ENCODE assay signal across 15 mouse cellular contexts in genomic region chr2:180020091-180020661, GRCm38 (mm10). TPM values are rescaled to one million over a fixed set of nuclear protein-coding genes. Genes with fewer than 3 reads are reported as not detected.
DNase-seq lines count a peak whose midpoint lies in the region; ATAC-seq lines count a peak whose summit lies in the region.
"Had no signal": no experiment of that assay in that cellular context is flagged by ENCODE, and none has a peak within 500 bp of the region (broad histone marks: within the 10 kb centered on the region; RNA-seq: fewer than 3 reads in every experiment).

No protein-coding gene starts in this region.

- DNase-seq in heart, adult 11 months = peak; percentile 88
- no peak for DNase-seq in heart, postnatal 14 days
- peak; percentile 92 for DNase-seq in brain, adult 2 months (ENCODE audit: low read depth, low spot score)
- DNase-seq in cerebellum, adult 11 months = peak; percentile 65
- DNase-seq in cerebellum, postnatal 10 days = peak; percentile 69 to 76
- DNase-seq in adrenal gland, postnatal 10 days = no peak
- DNase-seq: adrenal gland, adult 2 months; kidney, adult 2 months; kidney, postnatal 36 days; liver, embryonic 13.5 days; right cerebral cortex, adult 18-20 months; spleen, adult 18-20 months; thymus, adult 18-20 months; thymus, postnatal 4 days had no signal

- intact Hi-C loops in heart, postnatal 14 days (cut with DNase I) = no loop called here

- ATAC-seq in megakaryocyte-erythroid progenitor cell, adult 5-6 weeks (replicated peaks; ENCODE audit: low FRiP score, low TSS enrichment, poor library complexity, severe bottlenecking) = no peak

RNA-seq across cellular contexts. Expression of gene Lsm14b, which starts 4.6 kb away (rescaled TPM):
- 10 to 100 TPM; 57.3 to 61.8 TPM for total RNA-seq in heart, postnatal 14 days (2021)
- 14.9 and 28.0 TPM in 2 replicates for total RNA-seq in megakaryocyte-erythroid progenitor cell, adult 5-6 weeks (2014; fragmentation: Nextera tagmentation)
- 25.1 and 44.2 TPM in 2 replicates for total RNA-seq in megakaryocyte-erythroid progenitor cell, adult 5-6 weeks (2017)
- 10 to 100 TPM; 33.2 to 35.9 TPM for total RNA-seq in adrenal gland, postnatal 10 days (2021)

RNA-seq across cellular contexts. Expression of gene Psma7, which starts 22.1 kb away (rescaled TPM):
- total RNA-seq in heart, postnatal 14 days (2021) = 100 to 1,000 TPM; 167 to 177 TPM
- total RNA-seq in megakaryocyte-erythroid progenitor cell, adult 5-6 weeks (2014; fragmentation: Nextera tagmentation) = 333 and 334 TPM in 2 replicates
- total RNA-seq in megakaryocyte-erythroid progenitor cell, adult 5-6 weeks (2017) = 395 and 441 TPM in 2 replicates
- total RNA-seq in adrenal gland, postnatal 10 days (2021) = 100 to 1,000 TPM; 216 to 235 TPM

RNA-seq across cellular contexts. Expression of gene Ss18l1, which starts 22.1 kb away (rescaled TPM):
- 1 to 10 TPM; 2.9 to 3.3 TPM for total RNA-seq in heart, postnatal 14 days (2021)
- 2.2 and 3.4 TPM in 2 replicates for total RNA-seq in megakaryocyte-erythroid progenitor cell, adult 5-6 weeks (2014; fragmentation: Nextera tagmentation)
- 2.3 and 4.0 TPM in 2 replicates for total RNA-seq in megakaryocyte-erythroid progenitor cell, adult 5-6 weeks (2017)
- total RNA-seq in adrenal gland, postnatal 10 days (2021) = 1 to 10 TPM; 5.1 to 5.9 TPM

RNA-seq across cellular contexts. Expression of gene Taf4, which starts 43.7 kb away (rescaled TPM):
- total RNA-seq in heart, postnatal 14 days (2021) = 10 to 100 TPM; 15.8 to 19.0 TPM
- 22.1 and 31.5 TPM in 2 replicates for total RNA-seq in megakaryocyte-erythroid progenitor cell, adult 5-6 weeks (2014; fragmentation: Nextera tagmentation)
- total RNA-seq in megakaryocyte-erythroid progenitor cell, adult 5-6 weeks (2017) = 20.1 and 28.4 TPM in 2 replicates
- total RNA-seq in adrenal gland, postnatal 10 days (2021) = 10 to 100 TPM; 15.8 to 19.1 TPM

RNA-seq across cellular contexts. Expression of gene Mtg2, which starts 50.2 kb away (rescaled TPM):
- total RNA-seq in heart, postnatal 14 days (2021) = 10 to 100 TPM; 18.7 to 19.7 TPM
- 14.0 and 20.9 TPM in 2 replicates for total RNA-seq in megakaryocyte-erythroid progenitor cell, adult 5-6 weeks (2014; fragmentation: Nextera tagmentation)
- 14.8 and 16.7 TPM in 2 replicates for total RNA-seq in megakaryocyte-erythroid progenitor cell, adult 5-6 weeks (2017)
- 10 to 100 TPM; 13.1 to 18.9 TPM for total RNA-seq in adrenal gland, postnatal 10 days (2021)

Comparison
In these comparisons a context has a peak if more than half of its experiments do, and no peak if none do; other contexts are left out.
1. DNase-seq: peak in heart, adult 11 months (single experiment), brain, adult 2 months (single experiment), cerebellum, adult 11 months (single experiment) and cerebellum, postnatal 10 days (2 of 2); none in heart, postnatal 14 days (0 of 2) and adrenal gland, postnatal 10 days (single experiment).